Mouse (Mus musculus): ENCODE results near the gene Zfp689.
"Not testable (repeated sequence)": the region's sequence is repeated elsewhere in the genome, so short reads cannot be mapped to it uniquely, and the experiment has no call there.

The Zfp689 gene

GRCm38 (mm10) chr7:127404101-127404500 is 44.9 kb downstream of the Zfp689 start:
- DNase-seq (ENCODE audit: low read depth, low spot score): not testable (repeated sequence)

GRCm38 (mm10) chr7:127402980-127403379 is 46.0 kb downstream of the Zfp689 start:
- no peak for DNase-seq (ENCODE audit: low read depth, low spot score)

- DNase-seq (ENCODE audit: low read depth, low spot score): no peak
Measured at GRCm38 (mm10) chr7:127400355-127400754, 48.6 kb downstream of the Zfp689 start.

- no peak for DNase-seq (ENCODE audit: low read depth, low spot score)
Measured at GRCm38 (mm10) chr7:127393944-127394333, 55.0 kb downstream of the Zfp689 start.

DNA sequence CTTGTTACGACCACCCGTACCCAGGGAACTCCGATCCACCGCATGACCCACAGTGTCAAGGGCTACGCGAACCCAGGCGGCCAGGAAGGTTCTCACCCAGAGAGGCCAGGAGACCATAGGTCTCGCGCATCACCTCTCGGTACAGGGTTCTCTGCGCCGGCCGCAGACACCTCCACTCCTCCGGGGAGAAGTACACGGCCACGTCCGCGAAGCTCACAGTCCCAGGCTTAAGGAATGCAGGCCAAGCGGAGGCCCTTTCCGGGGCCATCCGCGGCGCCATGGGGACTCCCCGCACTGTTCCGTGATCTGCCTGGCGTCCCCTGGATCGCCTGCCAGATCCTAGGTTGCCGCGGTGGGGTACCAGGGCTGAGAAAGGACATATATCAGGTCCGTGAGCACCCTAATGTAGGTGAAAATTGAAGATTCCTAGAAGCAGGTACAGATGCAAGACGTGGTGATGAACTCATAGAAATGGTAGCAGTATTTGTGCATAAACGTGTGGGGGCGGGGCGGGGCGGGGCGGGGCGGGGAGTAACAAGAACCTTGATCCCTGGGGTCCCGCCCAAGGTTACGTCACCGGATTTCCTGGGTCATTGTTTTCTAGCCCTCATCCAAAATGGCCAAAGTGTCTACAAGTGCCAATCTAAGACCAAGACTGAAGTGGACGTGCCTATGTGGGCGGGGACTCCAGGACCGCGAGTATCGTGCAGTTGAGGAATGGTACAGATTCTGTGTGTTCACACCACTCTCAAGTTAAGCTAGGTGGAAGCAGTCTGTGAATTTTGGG is 55.6 kb downstream of the Zfp689 start, which contains the start of gene E430018J23Rik:
Gene E430018J23Rik, minus strand, starts transcription at position 473 of the 787 bp plus-strand sequence.
- DNase-seq (ENCODE audit: low read depth, low spot score): peak; percentile 99

DNA sequence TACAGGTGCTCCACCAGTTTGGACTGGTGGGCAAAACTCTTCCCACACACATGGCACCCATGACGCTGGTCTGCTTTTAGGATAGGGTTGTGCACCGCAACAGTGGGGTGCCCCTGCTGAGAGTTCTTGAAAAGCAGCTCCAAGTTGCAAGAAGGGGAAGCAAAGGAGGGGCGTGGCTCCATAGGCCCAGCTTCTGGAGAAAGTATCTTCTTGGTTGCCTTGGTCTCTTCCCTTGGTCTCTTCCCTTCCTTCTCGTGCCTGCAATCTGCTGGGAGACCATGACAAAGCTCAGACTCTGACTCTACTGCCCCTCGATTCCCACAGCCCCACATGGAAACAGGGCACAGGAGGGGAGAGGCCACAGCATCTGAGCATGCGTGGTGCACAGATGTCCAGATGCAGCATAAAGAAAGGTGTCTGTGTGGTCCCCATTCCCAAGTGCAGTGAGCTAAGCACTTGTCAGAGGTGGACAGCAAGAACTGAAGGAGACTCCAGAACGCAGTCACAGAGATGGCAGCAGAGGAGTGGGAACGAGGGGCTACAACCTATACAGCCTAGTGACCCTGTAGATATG is 56.6 kb downstream of the Zfp689 start:
- DNase-seq (ENCODE audit: low read depth, low spot score): no peak

Data from 3T3-L1 (cell line).